Mouse (Mus musculus): Measurements from ENCODE around the gene BC029722. TPM values are rescaled to one million over a fixed set of nuclear protein-coding genes. Genes with fewer than 3 reads are reported as not detected.
A peak's percentile ranks its signal among the peaks of the same experiment; 100 is the strongest.

BC029722 gene
- polyA plus RNA-seq, 1 experiment: 81.5 TPM

- Histone ChIP-seq H3K4me3 (replicated peaks; ENCODE audit: insufficient read depth, low read depth, low read length) (no peak overlapping the region), H3K27me3 (ENCODE audit: control insufficient read depth, insufficient read depth, low read length) (no peaks in the 10 kb centered on the region), H3K27ac (ENCODE audit: insufficient read depth, low read length) (peak overlapping the region; percentile 81), H3K4me1 (ENCODE audit: control insufficient read depth, insufficient read depth, low read length) (peaks cover 76% of the 10 kb centered on the region)
- 14% methylated on average over 12 of the region's 12 CpGs for WGBS
- TF ChIP-seq POLR2A (IDR thresholded peaks at IDR 0.05; ENCODE audit: borderline replicate concordance, insufficient read depth, low read length) (peak; percentile 38; the same call in 1 of the 2 replicates), CTCF (IDR thresholded peaks at IDR 0.05; ENCODE audit: borderline replicate concordance, insufficient read depth, low read depth, low read length) (peak; percentile 64; the same call in 1 of the 2 replicates)
- DNase-seq: peak; percentile 99
Observed at GRCm38 (mm10) chr2:155794674-155795445, 24.4 kb downstream of the BC029722 start.

- 12% methylated on average over 12 of the region's 12 CpGs for WGBS
- TF ChIP-seq CTCF (IDR thresholded peaks at IDR 0.05; ENCODE audit: borderline replicate concordance, insufficient read depth, low read depth, low read length): no peak
- TF ChIP-seq POLR2A (IDR thresholded peaks at IDR 0.05; ENCODE audit: borderline replicate concordance, insufficient read depth, low read length): no peak
Observed at GRCm38 (mm10) chr2:155792899-155793298, 26.3 kb downstream of the BC029722 start.

DNA sequence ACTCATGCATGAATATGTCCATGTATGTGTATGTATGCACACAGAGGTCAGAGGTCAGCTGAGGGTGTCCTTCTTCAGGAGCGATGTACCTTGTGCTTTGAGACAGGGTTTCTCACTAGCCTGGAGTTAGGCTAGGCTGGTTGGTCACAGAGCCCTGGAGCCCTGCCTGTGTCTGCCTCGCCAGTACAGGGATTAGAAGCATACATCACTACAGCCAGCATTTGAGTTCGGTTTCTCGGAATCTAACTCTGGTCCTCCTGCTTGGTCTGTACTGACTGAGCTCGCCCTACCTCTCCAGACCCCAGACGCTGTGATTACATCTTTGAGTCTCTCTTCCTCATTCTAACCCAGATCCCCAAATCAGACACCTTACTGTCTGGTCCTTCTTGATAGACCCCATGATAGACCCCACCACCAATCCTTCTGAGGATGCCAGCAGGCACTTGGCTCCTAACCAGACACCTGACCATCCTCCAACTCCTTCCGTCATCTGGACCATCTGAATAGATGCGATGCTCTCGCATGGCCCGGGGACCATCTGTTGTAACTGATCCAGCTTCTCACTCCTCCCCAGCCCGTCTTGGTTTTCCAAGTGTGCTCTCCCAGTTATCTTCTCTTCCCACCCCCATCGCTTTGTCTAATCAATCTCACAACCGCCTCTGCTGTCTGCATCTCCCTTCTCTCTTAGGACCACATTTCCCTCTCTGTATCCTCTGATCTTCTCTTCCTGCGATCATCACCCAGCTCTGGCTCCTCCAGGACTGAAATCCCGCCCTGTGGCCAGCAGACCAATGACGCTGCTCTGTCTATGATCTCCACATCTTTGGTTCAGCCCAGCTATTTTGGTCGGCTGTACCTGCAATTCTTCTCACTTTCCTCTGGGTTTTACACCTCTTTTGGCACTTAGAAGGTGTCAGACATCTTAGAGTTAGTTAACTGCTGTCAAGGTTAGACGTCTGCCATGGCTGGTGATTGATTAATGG lies 31.0 kb downstream of the BC029722 start:
- H3K4me1 ChIP-seq (ENCODE audit: control insufficient read depth, insufficient read depth, low read length): peaks cover 59% of the 10 kb centered on the region
- TF ChIP-seq POLR2A (IDR thresholded peaks at IDR 0.05; ENCODE audit: borderline replicate concordance, insufficient read depth, low read length) (no peak), CTCF (IDR thresholded peaks at IDR 0.05; ENCODE audit: borderline replicate concordance, insufficient read depth, low read depth, low read length) (no peak)
- H3K27ac ChIP-seq (ENCODE audit: insufficient read depth, low read length): peak overlapping the region; percentile 57
- DNase-seq: peak; percentile 63 to 65
- WGBS: 11% methylated on average over 18 of the region's 18 CpGs
- H3K4me3 ChIP-seq (replicated peaks; ENCODE audit: insufficient read depth, low read depth, low read length): no peak overlapping the region
- no peaks in the 10 kb centered on the region for H3K27me3 ChIP-seq (ENCODE audit: control insufficient read depth, insufficient read depth, low read length)

More at GRCm38 (mm10) chr2:155792899-155793298, 26.3 kb downstream of the BC029722 start:
- Histone ChIP-seq H3K4me1 (ENCODE audit: control insufficient read depth, insufficient read depth, low read length) (peaks cover 66% of the 10 kb centered on the region), H3K27ac (ENCODE audit: insufficient read depth, low read length) (peak overlapping the region; percentile 72), H3K4me3 (replicated peaks; ENCODE audit: insufficient read depth, low read depth, low read length) (no peak overlapping the region), H3K27me3 (ENCODE audit: control insufficient read depth, insufficient read depth, low read length) (no peaks in the 10 kb centered on the region)
- DNase-seq: peak in 1 of 2 experiments; percentile 56

DNA sequence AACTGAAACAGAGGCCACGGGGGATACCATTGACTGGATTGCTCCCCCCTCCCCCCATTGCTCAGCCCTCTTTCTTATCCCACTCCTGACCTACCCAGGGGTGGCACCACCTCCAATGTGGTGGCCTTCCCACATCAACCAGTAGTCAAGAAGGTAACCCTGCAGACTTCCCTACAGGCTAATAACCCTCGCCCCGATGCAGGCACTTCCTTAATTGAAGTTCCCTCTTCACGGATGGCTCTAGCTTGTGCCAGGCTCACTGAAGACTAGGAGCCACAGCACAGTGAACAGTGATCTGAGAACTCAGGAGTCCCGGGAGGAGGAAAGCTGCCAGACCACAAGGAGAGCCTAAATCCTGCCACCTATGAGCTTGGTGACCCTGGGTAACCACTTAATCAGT lies 32.3 kb downstream of the BC029722 start:
- Histone ChIP-seq H3K27me3 (ENCODE audit: control insufficient read depth, insufficient read depth, low read length) (no peaks in the 10 kb centered on the region), H3K4me3 (replicated peaks; ENCODE audit: insufficient read depth, low read depth, low read length) (no peak overlapping the region), H3K27ac (ENCODE audit: insufficient read depth, low read length) (peak overlapping the region; percentile 78), H3K4me1 (ENCODE audit: control insufficient read depth, insufficient read depth, low read length) (peaks cover 56% of the 10 kb centered on the region)
- DNase-seq: peak; percentile 36 to 44
- WGBS: 32% methylated on average over 5 of the region's 5 CpGs
- TF ChIP-seq POLR2A (IDR thresholded peaks at IDR 0.05; ENCODE audit: borderline replicate concordance, insufficient read depth, low read length) (no peak), CTCF (IDR thresholded peaks at IDR 0.05; ENCODE audit: borderline replicate concordance, insufficient read depth, low read depth, low read length) (no peak)

DNA sequence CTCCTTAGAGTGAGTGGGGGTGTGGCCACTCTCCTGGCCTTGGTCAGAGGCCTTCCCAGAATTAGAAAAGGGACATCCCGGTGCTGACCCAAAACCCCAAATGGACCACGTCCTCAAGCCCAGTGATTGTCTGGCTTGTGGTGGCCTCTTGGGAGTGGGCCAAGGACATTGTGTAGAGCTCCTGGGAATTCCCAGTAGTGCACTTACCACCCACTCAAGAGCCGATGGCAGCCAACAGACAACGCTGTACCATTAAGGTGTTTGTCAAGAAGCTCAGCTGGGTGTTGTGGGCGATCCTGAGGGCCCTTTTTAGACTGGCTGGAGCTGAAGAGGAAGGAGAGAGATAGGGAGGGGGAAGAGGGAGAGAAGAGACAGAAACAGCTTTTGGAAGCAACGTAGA lies 34.7 kb downstream of the BC029722 start:
- TF ChIP-seq POLR2A (IDR thresholded peaks at IDR 0.05; ENCODE audit: borderline replicate concordance, insufficient read depth, low read length): no peak
- no peak for TF ChIP-seq CTCF (IDR thresholded peaks at IDR 0.05; ENCODE audit: borderline replicate concordance, insufficient read depth, low read depth, low read length)
- Histone ChIP-seq H3K27me3 (ENCODE audit: control insufficient read depth, insufficient read depth, low read length) (no peaks in the 10 kb centered on the region), H3K4me3 (replicated peaks; ENCODE audit: insufficient read depth, low read depth, low read length) (no peak overlapping the region), H3K4me1 (ENCODE audit: control insufficient read depth, insufficient read depth, low read length) (peaks cover 64% of the 10 kb centered on the region), H3K27ac (ENCODE audit: insufficient read depth, low read length) (peak overlapping the region; percentile 63)
- 9% methylated on average over 6 of the region's 6 CpGs for WGBS
- peak; percentile 62 for DNase-seq

DNA sequence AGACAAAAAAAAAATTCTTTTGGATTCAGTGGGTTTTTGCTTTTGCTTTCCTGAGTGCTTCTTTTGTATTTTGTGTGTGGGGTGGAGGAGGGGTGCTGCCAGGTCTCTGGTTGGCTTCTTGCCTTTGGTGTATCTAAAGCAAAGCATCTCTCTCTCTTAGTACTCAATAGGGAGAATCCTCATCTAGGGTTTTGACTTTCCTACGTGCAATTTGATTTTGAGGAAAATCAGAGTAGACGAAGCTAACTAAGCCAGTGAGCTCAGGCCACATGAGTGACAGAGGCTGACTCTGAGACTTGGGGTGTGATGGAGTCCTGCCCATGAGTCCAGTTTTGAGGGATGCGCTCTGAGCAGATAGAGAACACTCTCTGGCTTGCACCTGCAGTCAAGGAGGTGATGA lies 39.7 kb downstream of the BC029722 start:
- TF ChIP-seq POLR2A (IDR thresholded peaks at IDR 0.05; ENCODE audit: borderline replicate concordance, insufficient read depth, low read length): no peak
- no peak for TF ChIP-seq CTCF (IDR thresholded peaks at IDR 0.05; ENCODE audit: borderline replicate concordance, insufficient read depth, low read depth, low read length)
- peak in 1 of 2 experiments; percentile 39 for DNase-seq
- Histone ChIP-seq H3K4me3 (replicated peaks; ENCODE audit: insufficient read depth, low read depth, low read length) (peak overlapping the region; percentile 41), H3K4me1 (ENCODE audit: control insufficient read depth, insufficient read depth, low read length) (peaks cover 44% of the 10 kb centered on the region), H3K27me3 (ENCODE audit: control insufficient read depth, insufficient read depth, low read length) (no peaks in the 10 kb centered on the region), H3K27ac (ENCODE audit: insufficient read depth, low read length) (peak overlapping the region; percentile 59)
- 14% methylated on average over 3 of the region's 3 CpGs for WGBS

- H3K4me1 ChIP-seq (ENCODE audit: control insufficient read depth, insufficient read depth, low read length): peaks cover 39% of the 10 kb centered on the region
- peak; percentile 59 to 61 for DNase-seq
- H3K27ac ChIP-seq (ENCODE audit: insufficient read depth, low read length): peak overlapping the region; percentile 86
- no peaks in the 10 kb centered on the region for H3K27me3 ChIP-seq (ENCODE audit: control insufficient read depth, insufficient read depth, low read length)
- H3K4me3 ChIP-seq (replicated peaks; ENCODE audit: insufficient read depth, low read depth, low read length): peak overlapping the region; percentile 56
- TF ChIP-seq CTCF (IDR thresholded peaks at IDR 0.05; ENCODE audit: borderline replicate concordance, insufficient read depth, low read depth, low read length): no peak
- TF ChIP-seq POLR2A (IDR thresholded peaks at IDR 0.05; ENCODE audit: borderline replicate concordance, insufficient read depth, low read length): no peak
- whole genome bisulfite sequencing: 7% methylated on average over 7 of the region's 7 CpGs
Observed at GRCm38 (mm10) chr2:155779066-155779465, 40.2 kb downstream of the BC029722 start.

All from cerebellum, adult 2 months (tissue).